Mouse (Mus musculus) CD4-positive, CD25-positive, alpha-beta regulatory T cell, adult 2 months (primary cell): Measurements from ENCODE around the gene Itsn2.
"Not testable (repeated sequence)": the region's sequence is repeated elsewhere in the genome, so short reads cannot be mapped to it uniquely, and the experiment has no call there.

Experiments used
- DNase-seq: peaks from one replicate; pipeline ENCODE4 v3.0.0-alpha.2; 2012; ENCODE audit warnings: low read depth, low spot score

Gene Itsn2

DNA sequence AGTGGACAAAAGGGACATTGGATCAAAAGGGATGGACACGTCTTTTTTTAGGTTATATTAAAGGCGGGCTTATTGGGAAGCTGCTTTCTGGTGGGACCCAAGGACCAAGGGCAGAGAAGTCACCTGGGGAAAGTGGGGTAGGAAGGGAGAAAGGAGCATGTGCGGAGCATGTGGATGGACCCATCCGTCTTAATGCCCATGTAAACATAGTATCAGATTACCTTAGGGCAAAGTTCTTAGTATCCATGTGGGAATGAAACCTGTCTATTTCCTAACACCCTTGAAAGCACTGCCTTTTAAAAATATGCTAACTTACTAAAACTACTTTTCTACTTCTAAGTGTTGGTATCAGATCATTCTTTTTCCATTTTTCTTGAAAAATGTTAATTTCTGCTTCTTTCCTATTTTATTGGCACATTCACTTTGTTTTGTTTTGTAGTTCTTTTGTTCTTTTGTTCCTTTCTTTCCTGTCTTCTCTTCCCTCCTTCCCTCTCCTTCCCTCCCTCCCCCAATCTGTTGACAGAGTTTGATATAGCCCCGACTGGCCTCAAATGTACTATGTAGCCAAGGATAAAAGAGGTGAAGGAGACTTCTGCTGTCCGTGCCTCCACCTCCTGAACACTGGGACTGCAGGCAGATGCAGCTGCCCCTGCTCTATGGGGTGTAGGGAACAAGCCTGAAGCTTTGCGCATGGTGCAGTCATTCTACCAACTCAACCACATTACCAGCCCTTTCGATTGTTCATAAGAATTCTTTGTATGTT lies 6.4 kb downstream of the Itsn2 start:
- DNase-seq, result no peak

DNA sequence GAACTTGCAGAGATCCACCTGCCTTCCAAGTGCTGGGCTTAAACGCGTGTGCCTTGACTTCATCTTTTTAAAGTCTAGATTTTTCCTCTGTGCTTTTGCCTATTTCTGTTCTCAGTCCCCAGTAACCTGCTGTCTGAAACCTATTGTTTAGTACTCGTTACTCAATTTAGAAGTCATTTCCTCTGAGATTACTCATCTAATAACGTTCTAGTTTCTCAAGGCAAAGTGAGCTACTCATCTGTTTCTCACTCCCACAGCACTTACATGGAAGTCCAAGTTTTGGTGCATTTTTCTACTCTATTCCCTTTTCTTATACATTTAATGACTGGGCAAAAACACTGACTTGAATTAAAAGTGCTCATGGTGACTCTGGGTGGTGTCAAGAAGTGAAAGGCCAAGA lies 7.3 kb downstream of the Itsn2 start:
- peak; percentile 10 for DNase-seq

DNA sequence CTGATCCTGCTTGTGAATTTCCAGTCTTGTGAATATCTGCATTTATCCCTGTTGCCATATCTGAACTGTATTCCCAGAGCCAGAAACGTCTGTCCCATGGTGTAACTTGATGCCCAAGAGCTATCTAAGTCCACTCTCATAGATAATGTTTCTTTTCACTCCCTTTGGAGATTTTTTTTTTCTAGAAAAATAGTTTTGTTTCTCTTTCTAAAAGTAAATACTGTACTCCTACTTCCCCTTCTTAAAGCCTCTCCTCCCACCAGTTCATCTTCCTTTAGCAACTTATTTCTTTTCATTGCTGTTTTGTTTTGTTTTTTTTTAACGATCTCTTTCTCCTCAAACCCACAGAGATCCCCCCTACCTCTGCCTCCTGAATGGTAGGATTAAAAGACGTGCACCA lies 14.2 kb downstream of the Itsn2 start:
- no peak for DNase-seq

DNA sequence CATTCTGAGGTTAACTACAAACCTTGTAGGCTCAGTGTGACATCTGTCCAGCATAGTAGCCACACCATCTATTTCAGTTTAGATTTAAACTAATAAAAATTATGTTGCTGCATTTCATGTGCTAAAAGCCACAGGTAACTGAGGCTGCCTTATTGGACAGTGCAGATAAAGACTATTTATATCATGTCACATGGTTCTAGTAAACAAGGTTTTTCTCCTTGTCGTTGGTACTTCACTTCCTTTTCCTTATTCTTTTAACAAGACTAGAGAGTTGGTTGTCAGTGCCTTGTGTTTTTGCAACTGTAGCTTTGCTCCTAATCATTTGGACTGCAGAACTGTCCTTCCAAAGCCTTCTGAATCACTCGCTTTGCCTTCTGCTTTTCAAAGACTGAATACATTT lies 22.3 kb downstream of the Itsn2 start:
- DNase-seq, result no peak

DNA sequence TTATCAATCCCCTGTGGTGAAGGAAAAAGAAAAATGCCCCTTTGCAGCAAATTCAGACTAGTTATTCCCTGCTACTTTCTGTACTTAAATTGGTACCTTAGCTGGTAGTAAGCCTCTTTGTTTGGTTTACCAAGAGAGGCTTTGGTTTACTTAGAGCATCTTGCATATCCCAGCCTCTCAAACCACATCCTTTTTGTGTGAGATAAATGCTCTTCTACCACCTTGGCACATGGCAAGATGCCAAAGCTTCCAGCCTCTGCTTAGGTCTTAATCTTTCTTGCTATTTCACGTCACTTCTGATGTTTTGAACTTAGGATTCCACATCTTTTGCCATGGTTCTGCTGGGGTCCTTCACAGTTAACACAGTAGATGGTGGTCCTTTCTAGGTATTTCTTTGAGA lies 31.8 kb downstream of the Itsn2 start:
- DNase-seq, result peak; percentile 55

DNA sequence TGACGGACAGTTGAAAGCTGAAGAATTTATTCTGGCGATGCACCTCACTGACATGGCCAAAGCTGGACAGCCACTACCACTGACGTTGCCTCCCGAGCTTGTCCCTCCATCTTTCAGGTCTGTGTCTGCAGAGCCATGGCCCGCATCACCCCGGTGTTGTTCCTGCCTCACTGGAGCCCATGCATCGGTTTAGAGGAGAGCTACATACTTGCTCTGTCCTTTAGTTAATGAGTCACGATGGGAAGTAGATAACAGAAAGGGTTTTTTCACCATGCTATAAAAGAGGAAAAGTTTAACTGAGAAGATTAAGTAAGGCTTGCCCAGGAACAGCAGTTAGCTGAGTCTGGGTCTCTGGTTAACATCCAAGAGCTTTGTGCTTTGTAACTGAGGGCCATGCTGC lies 40.5 kb downstream of the Itsn2 start:
- DNase-seq, result no peak

DNA sequence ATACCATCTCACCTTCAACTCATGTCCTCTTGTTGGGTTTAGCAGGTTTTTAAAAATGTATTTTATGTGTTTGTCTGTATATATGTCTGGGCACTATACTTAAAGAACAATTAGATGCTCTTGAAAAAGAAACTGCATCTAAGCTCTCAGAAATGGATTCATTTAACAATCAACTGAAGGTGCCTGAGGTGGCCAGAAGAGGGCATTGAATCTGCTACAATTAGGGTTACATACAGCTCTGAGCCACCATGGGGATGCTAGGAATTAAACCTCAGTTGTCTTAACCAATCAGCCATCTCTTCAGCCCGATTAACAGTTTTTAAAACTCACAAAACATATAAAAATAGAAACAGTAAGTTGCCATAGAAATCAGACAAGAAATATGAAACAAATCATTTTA lies 46.0 kb downstream of the Itsn2 start:
- peak; percentile 30 for DNase-seq

DNA sequence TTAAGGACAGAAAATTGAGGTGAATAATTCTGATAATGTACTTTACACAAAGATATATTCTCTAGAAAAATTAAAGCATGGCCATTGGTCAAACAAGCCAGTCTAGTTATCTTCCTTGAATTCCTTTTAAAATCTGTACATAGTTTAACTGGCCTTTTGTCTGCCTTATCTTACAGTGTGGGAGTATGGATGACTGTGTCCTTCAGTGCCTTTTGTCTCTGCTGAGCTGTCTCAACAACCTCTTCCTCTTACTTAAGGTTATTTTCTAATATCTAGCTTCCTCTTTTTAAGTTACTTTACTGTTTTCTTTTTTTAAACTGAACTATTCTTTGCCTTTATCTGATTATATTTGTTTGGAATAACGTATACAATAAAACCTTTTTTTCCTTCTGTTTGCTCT lies 48.3 kb downstream of the Itsn2 start:
- no peak for DNase-seq

DNA sequence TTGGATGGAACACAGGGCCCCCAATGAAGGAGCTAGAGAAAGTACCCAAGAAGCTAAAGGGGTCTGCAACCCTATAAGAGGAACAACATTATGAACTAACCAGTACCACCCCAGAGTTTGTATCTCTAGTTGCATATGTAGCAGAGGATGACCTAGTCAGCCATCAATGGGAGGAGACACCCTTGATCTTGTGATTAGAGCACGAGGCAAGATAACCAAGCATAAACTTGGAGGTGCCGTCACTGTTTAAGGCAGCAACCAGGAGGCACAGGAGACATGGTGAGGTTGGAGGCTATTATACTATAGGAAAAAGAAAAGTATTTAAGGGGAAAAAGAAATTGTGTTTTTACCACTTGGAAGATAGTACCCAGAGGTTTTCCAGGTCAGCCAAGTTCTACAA lies 64.4 kb downstream of the Itsn2 start:
- DNase-seq, result no peak

DNA sequence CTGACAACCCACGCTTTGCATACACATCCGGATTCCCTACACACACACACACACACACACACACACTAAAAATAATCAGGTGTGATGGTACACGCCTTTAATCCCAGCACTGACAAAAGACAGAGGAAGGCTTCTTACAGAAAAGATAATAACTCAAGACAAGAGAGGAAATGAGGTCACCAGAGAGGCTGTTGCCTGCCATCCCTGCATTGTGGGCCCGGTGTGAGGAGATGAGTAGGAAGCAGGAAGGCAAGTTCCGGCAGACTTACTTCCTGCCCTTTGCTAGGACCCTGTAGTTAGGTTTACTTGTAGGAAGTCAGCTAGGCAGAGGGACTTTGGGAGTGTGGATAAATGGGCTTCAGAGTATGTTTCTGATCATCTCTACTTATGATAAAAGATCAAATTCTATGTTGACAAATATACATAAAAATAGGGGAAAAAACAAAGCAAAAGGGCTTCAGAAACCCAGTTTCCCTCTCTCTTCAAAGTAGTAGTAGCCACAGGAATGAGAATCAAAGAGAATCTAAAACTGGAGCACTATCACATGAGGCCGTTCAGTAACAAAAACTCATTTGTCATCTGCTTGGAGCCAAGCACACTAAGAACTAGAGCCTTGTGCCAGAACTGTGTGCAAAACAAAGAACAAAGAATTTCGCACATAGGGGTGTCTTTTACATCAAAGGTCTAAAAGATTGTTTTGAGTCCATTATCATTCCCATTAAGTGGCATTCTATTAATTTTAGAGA lies 72.7 kb downstream of the Itsn2 start:
- peak; percentile 41 for DNase-seq

DNA sequence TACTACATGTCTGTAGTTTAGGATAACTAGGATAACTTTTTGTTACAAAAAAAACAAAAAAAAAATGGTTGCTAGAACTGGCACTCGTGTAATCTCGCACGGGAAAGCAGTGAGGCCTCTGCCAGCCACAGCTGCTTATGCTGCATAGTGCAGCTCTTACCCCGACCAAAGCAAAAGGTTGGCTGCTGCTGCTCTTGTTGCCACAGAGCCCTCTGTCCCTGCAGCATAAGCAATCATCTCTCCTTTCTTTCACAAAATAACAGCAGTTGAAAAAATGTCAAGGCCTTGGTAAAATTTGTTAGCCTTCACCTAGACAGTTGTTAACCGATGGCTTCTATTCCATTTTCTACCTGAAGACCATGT lies 73.2 kb downstream of the Itsn2 start:
- no peak for DNase-seq

DNA sequence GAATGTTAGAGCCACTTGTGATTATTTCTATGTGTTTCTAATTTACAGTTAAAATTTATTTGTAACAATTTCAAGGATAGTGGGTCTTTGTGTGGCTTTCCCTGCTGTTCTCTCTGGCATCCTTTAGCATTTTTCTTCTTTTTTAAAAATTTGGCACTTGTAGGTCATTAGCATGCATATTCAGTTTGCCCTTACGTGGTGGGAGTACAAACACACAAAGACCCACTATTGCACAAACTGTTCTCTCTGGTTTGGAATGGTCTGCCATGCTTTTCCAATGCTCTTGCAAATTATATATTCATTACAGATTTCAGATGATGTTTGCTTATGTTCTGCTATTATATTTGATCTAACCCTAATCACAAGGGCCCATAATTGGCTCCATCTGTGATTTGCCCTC lies 83.9 kb downstream of the Itsn2 start:
- DNase-seq, result no peak

DNA sequence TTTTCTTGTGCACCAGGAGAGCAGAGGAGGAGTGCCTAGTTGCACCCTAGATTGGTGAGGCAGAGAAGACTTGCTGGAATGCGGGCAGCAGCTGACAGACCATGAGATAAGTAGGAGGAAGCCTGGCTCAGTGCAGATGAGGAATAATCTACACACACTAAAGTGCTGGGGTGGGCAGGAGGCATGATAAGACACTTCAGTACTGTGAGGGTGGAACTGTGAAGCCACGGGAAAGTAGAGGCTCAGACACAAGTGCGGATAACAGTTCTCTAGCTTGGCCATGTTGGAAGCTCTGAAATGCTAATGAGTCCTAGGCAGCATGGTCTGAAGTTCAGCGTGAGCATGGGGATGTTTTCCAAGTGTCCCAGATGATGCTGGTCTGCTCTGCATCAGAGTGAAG lies 87.5 kb downstream of the Itsn2 start:
- DNase-seq, result no peak

DNA sequence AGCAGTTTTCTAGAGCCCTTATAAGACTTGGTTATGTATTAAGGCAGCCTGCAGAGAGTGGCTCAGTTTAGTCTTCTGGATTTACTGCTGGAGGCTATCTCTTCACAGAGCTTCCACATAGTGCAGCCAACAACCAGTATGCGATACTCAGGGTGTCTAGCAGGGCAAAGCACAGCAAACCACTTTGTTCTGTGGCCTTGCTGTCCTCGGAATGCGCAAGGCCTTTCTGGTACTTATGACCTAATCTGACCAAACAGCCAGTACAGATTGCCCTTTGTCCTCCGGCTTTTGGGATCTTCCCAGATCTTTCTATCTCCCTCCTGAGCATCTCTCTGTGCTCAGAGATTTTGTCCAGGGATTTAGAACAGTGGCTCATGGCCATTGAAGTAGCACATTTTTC lies 93.0 kb downstream of the Itsn2 start:
- no peak for DNase-seq

DNA sequence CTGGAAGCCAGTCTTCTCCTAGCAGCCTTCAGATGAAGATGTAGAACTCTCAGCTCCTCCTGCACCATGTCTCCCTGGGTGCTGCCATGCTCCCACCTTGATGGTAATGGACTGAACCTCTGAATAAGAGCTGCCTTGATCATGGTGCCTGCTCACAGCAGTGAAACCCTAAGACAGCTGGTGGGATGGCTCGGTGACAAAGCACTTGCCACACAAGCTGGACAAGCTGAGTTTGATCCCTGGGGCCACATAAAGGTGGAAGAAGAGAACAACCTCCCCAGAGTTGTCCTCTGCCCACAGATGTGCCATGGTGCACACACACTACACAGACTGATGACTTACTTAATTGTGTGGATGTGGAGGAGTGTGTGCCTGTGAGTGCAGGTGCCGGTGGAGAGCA lies 95.9 kb downstream of the Itsn2 start:
- DNase-seq, result no peak

DNA sequence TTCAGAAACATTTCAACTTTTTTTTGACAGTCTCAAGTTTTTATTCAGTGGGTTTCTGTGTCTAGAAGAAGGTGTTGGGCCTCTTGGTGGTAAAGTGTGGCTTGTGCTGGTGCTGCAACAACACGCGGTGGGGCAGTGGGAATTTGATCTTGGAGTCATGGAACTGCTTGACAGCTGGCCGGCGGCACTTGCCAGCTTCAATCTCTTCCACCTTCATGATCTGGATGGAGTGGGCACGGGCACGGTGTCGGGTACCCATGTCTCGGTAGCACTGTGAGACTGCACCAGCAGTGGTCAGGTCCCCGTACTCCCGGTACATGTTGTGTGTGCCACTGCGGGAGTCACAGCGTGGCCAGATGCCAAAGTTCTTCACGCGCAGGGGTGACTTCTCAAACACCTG lies 96.9 kb downstream of the Itsn2 start:
- no peak for DNase-seq

DNA sequence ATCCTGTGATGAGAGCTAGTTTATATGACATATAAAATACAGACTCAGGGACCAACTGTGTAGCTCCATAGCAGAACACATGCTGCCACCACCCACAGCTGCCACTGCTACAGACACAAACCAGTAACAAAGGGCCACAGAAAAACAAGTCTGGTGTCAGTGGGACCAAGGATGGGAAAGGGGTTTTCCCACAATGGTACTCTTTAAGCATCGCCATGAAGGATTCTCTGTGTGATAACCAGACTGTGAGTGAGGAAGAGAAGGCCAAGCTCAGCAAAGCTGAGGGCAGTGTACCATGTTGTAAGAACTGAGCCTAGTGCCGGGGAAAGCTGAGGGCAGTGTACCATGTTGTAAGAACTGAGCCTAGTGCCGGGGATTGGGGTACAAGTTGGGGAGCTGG lies 98.8 kb downstream of the Itsn2 start:
- DNase-seq, result no peak

DNA sequence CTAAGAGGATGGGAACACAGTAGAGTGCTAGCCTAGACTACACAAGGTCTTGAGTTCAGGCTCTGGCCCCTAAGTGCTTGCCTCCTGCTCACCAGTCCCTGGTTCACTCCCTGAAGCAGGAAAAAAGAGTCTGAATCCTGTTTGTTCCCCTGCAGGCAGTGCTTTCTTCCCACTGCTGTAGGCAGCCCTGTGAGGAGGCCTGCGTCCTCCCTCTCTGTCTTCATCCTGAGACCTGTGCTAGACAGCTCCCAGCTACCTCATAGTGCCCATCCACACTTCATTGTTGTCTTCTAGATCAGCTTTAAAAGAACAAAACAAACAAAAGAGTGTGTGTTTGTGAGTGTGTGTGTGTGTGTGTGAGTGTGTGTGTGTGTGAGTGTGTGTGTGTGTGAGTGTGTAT lies 102.1 kb downstream of the Itsn2 start:
- no peak for DNase-seq

DNA sequence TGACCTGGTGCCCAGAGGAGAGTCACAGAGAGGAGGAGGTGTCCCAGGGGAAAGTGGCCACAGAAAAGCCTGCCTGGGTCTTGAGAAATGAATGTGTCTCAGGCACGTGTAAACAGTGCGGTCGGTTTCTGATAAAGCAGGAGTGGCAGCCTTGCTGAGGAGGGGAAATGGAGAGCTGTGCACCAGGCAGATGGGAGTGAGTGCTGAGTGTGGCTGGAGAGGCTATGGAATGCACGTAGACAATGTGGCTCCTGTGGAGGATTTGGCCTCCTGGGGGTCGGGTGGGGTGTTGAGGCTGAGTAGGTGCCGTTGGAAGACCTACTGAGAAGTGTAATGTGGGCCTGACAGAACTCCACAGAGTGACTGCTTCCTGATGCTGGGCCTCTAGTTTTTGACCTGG lies 113.2 kb downstream of the Itsn2 start:
- not testable (repeated sequence) for DNase-seq

DNA sequence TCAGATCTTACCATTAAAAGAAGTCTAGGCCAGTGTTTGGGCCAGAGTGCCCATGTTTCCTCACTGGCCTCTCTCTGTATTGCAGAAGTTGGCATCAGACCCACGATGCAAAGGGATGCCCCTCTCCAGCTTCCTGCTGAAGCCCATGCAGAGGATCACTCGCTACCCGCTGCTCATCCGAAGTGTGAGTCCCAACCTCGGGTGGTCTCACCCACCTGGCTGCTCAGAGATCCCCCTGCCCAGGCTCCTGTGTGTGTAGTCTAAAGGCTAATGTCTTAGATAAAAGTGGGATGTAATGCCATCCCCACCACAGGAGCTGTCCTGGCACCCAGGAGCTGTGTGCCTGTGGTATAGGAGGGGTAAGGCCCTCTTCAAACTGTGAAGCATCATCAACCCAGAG lies 113.7 kb downstream of the Itsn2 start:
- no peak for DNase-seq

DNA sequence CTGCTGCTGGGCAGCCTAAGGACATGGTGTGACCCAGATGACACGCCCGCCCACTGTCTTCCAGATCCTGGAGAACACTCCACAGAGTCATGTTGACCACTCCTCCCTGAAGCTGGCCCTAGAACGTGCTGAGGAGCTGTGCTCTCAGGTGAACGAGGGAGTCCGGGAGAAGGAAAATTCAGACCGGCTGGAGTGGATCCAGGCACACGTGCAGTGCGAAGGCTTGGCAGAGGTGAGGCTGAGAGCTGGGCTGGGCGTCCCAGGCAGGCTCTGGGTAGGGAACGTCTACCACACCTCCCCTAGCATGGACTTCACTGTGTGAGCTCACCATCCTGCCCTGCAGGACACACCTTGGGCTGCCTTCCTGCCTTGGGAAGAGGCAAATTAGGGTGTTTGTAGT lies 114.5 kb downstream of the Itsn2 start:
- no peak for DNase-seq

DNA sequence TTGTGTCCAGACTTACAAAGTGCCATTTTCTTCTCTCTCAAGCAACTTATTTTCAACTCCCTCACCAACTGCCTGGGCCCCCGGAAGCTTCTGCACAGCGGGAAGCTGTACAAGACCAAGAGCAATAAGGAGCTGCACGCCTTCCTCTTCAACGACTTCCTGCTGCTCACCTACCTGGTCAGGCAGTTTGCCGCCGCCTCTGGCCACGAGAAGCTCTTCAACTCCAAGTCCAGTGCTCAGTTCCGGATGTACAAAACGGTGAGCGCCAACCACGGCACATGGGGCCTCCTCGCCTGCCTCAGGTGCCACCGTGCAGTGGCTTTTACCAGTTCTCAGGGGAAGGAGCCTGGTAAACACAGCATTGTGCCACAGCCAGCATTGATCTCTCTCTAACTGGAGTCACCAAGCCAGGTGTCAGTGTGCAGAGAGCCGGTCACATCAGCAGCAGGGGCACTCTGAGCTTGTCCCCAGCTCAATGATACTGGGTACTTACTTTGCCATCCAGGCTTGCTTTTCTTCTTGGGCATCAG lies 115.1 kb downstream of the Itsn2 start:
- DNase-seq, result no peak

DNA sequence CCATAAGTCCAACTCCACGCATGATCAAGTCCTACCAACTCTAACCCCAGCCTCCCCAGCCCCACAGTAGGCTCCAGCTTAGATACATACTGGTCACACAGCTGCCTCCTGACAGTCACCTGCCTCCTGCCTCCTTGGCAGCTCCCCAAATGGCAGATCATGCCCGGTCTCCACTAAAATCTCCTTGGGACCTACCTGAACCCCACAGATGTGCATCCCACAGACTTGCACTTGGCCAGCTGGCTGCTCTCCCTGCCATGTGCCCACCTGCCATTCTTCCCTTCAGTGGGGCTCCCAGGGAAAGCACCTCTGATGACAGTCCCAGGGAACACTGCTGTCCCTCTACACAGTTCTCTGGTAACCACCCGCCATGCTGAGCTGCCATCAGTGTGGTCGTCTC lies 115.9 kb downstream of the Itsn2 start:
- no peak for DNase-seq
